Mouse (Mus musculus) lung, embryonic 14.5 days (tissue): ENCODE results near the gene Trim50. TPM values are rescaled to one million over a fixed set of nuclear protein-coding genes. Genes with fewer than 3 reads are reported as not detected.

Source experiments
- ATAC-seq: fragments of 200-750 bp; cut with Nextera tagmentation; 2 replicates; pipeline ENCODE4 v1.8.0; 2017; ENCODE audit warnings: mild to moderate bottlenecking, moderate TSS enrichment, moderate library complexity; ENCODE audit not compliant: insufficient read depth
- DNase-seq: peaks from one replicate; pipeline ENCODE4 v3.0.0-alpha.2; 2015
- H3K27ac ChIP-seq: fragments of 300-500 bp; sonication (generic); 2 replicates; pipeline ENCODE4 v1.5.1; 2014; ENCODE audit warnings: low read depth, mild to moderate bottlenecking, moderate library complexity
- H3K27me3 ChIP-seq: fragments of 300-500 bp; sonication (generic); 2 replicates; pipeline ENCODE4 v1.6.1; 2014; ENCODE audit warnings: low read length, control low read depth; ENCODE audit not compliant: insufficient read depth
- H3K36me3 ChIP-seq: fragments of 300-500 bp; sonication (generic); 2 replicates; pipeline ENCODE4 v1.6.1; 2014; ENCODE audit warnings: control low read depth; ENCODE audit not compliant: insufficient read depth
- H3K4me1 ChIP-seq: fragments of 300-500 bp; sonication (generic); 2 replicates; pipeline ENCODE4 v1.6.1; 2014; ENCODE audit warnings: antibody characterized with exemption, control low read depth; ENCODE audit not compliant: insufficient read depth
- H3K4me2 ChIP-seq: fragments of 300-500 bp; sonication (generic); 2 replicates; pipeline ENCODE4 v1.6.1; 2014; ENCODE audit warnings: mild to moderate bottlenecking
- H3K4me3 ChIP-seq: fragments of 300-500 bp; sonication (generic); 2 replicates; pipeline ENCODE4 v1.5.1; 2014; ENCODE audit warnings: low read depth, low read length
- H3K9ac ChIP-seq: fragments of 300-500 bp; sonication (generic); 2 replicates; pipeline ENCODE4 v1.6.1; 2014
- H3K9me3 ChIP-seq: fragments of 300-500 bp; sonication (generic); 2 replicates; pipeline ENCODE4 v1.6.1; 2016; ENCODE audit warnings: low read depth, low read length, control low read depth
- CTCF ChIP-seq: IDR thresholded peaks from 2 replicates; pipeline ENCODE4 v1.5.1; 2016; ENCODE audit warnings: antibody characterized with exemption, low read depth
- WGBS: fragments of 180-500 bp; shearing (Covaris S2); extraction: QIAGEN DNeasy Blood & Tissue Kit; methylation state at CpG from one replicate; pipeline ENCODE4 v1.1.7; 2014; 5-methylcytosine and 5-hydroxymethylcytosine counted together
- polyA plus RNA-seq: library from polyadenylated mRNA; unstranded; fragments of >200 nt; fragmentation: Nextera tagmentation; extraction: Ambion mirVana; gene quantifications from 2 replicates; pipeline ENCODE4 v1.2.1, GENCODE M21; 2014

Gene Trim50
- polyA plus RNA-seq, 1 experiment from 2014 or later = not detected

DNA sequence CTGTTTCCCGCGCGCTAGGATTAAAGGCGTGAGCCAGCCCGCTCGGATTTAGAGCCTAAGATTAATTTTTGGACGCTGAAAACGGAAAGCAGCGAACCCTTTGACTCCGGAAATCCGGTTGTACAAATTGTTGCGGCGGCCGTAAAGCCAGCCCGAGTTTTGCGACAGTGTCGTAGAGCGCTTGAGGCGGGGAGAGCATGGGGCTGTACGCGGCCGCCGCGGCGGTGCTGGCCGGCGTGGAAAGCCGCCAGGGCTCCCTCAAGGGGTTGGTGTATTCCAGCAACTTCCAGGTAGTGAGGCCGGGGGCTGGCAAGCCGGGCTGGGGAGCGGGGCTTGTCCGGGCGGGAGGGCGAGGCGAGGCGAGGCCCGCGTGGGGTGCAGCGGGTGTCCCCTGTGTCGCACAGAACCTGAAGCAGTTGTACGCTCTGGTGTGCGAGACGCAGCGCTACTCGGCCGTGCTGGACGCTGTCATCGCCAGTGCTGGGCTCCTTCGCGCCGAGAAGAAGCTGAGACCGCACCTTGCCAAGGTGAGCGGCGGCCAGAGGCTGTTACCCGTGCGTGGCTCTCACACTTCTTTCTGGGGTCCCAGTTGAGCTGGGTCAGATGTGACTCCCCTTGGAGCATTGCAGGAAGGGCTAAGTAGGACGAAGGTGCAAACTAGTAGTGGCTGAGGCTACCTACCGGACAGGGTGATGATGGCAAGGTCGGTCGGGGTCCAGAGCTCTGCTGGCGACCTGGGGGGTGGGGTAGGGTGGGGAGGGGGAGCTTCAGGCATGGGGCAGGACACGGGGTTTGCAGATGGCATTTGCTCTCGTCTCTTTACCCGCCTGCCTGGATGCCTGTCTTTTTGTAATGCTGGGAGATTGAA, 16.9 kb downstream of the Trim50 start, which contains the start of gene Nsun5:
Gene Nsun5, plus strand, starts transcription at position 167 of the 868 bp plus-strand sequence.
- H3K27me3 ChIP-seq = no peaks in the 10 kb centered on the region
- H3K9ac ChIP-seq = peak within 1 kb of the TSS; percentile 83
- 0 out of 2 replicates have a peak, but pooled peaks cover 5% of the 10 kb centered on the region for H3K4me1 ChIP-seq
- no peak for TF ChIP-seq CTCF
- peak within 1 kb of the TSS; percentile 92 for H3K4me3 ChIP-seq
- DNase-seq (peak; percentile 100), ATAC-seq (peak; percentile 77)
- H3K9me3 ChIP-seq = no peaks in the 10 kb centered on the region
- peak within 1 kb of the TSS; percentile 63 for H3K27ac ChIP-seq
- H3K36me3 ChIP-seq = peaks cover 36% of the 10 kb centered on the region
- WGBS = under 1% methylated on average over 64 of the region's 64 CpGs
- peak within 1 kb of the TSS; percentile 86 for H3K4me2 ChIP-seq

- H3K27me3 ChIP-seq = no peaks in the 10 kb centered on the region
- H3K9ac ChIP-seq = peak overlapping the region; percentile 83; the same call in 1 of the 2 replicates
- no peak overlapping the region for H3K4me2 ChIP-seq
- ATAC-seq = no peak
- no peak for DNase-seq
- no peak for TF ChIP-seq CTCF
- no peak overlapping the region for H3K4me3 ChIP-seq
- WGBS = 91% methylated on average over 13 of the region's 13 CpGs
- H3K9me3 ChIP-seq = no peaks in the 10 kb centered on the region
- no peak overlapping the region for H3K27ac ChIP-seq
- peaks cover 48% of the 10 kb centered on the region for H3K36me3 ChIP-seq
- H3K4me1 ChIP-seq = 0 out of 2 replicates have a peak, but pooled peaks cover 5% of the 10 kb centered on the region
These were observed 18.1 kb downstream of the Trim50 start for GRCm38 (mm10) chr5:135371195-135371594.

DNA sequence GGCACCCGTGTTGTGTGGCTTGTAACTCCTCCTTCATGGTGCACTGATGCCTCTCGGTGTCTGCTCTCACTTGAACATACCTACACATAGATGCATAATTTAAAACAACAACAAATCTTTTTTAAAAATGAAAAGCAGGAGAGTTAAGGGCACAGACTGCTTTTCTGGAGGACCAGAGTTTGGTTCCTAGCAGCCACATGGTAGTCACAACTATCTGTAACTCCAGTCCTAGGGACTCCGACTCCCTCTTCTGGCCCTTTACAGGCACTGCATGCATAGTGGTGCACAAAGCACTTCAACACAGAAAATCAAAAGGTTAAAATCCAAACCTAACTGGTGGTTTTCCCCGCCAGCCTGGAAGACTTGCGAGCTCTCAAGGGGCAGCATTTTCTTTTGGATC, 20.5 kb downstream of the Trim50 start:
- peaks cover 72% of the 10 kb centered on the region for H3K36me3 ChIP-seq
- no peak for DNase-seq
- WGBS = 95% methylated on average over 5 of the region's 5 CpGs
- H3K4me1 ChIP-seq = 0 out of 2 replicates have a peak, but pooled peaks cover 5% of the 10 kb centered on the region
- no peak overlapping the region for H3K9ac ChIP-seq
- H3K27ac ChIP-seq = no peak overlapping the region
- H3K4me3 ChIP-seq = no peak overlapping the region
- no peaks in the 10 kb centered on the region for H3K9me3 ChIP-seq
- TF ChIP-seq CTCF = no peak
- no peaks in the 10 kb centered on the region for H3K27me3 ChIP-seq
- H3K4me2 ChIP-seq = no peak overlapping the region
- no peak for ATAC-seq

DNA sequence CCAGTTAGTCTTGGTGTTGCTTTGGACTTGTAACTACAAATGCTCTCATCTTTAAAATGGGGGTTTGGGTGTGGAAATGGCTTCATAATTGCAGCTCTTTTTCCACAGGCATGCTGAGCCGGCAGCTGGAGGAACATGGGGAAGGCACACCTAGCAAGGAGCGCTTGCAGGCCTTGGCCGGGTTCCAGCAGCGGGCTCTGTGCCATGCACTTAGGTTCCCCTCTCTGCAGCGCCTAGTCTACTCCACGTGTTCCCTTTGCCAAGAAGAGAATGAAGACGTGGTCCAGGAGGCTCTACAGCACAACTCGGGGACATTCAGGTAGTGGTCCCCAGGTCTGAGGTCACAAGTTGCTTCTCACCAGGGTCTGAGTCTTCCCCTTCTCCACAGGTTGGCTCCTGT, 22.1 kb downstream of the Trim50 start:
- H3K4me2 ChIP-seq = no peak overlapping the region
- WGBS = 65% methylated on average over 8 of the region's 8 CpGs
- H3K4me3 ChIP-seq = no peak overlapping the region
- H3K27me3 ChIP-seq = no peaks in the 10 kb centered on the region
- H3K9me3 ChIP-seq = no peaks in the 10 kb centered on the region
- no peak overlapping the region for H3K9ac ChIP-seq
- no peak for TF ChIP-seq CTCF
- H3K27ac ChIP-seq = no peak overlapping the region
- ATAC-seq (no peak), DNase-seq (peak; percentile 57)
- peaks cover 88% of the 10 kb centered on the region for H3K36me3 ChIP-seq
- 0 out of 2 replicates have a peak, but pooled peaks cover 5% of the 10 kb centered on the region for H3K4me1 ChIP-seq

DNA sequence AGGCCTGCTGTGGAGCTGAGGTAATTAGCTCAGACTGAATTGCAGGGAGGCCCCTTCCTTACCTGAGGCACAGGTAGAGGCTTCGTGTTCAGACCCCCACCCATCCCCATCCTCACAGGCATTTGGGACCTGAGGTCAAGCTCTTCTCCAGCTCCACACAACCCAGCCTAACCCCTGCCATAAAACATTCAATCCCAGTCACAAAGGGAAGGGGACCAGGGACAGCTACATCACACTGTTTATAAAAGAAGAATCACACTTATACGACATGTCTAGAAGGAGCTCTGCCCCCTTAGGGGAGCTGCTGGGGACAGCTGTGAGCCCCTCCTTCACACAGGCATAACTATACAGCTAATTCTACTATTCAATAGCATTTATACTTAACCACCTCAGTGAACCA, 23.2 kb downstream of the Trim50 start:
- Histone ChIP-seq H3K9me3 (no peaks in the 10 kb centered on the region), H3K27ac (no peak overlapping the region), H3K4me2 (no peak overlapping the region), H3K27me3 (no peaks in the 10 kb centered on the region), H3K36me3 (peaks cover 99% of the 10 kb centered on the region), H3K4me3 (no peak overlapping the region), H3K4me1 (no peaks in the 10 kb centered on the region), H3K9ac (no peak overlapping the region)
- ATAC-seq (no peak), DNase-seq (no peak)
- WGBS = 53% methylated on average over 2 of the region's 2 CpGs
- no peak for TF ChIP-seq CTCF

DNA sequence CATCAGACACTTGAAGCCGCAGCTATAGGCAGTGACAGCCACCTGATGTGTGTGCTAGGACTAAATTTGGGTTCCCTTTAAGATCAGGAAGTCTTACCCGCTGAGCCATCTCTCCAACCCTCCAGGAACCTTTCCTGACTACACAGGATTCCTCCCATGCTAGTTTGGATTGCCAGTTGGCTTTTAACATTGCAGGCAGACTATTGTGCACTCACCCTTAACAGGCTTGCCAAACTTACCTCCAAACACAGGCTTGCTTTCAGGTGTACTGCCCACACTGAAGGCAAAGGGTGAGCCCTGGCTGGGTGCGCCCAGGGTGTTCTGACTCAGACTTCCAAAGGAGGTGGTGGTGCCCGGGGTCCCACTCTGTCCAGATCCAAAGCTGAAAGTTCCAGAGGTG, 27.6 kb downstream of the Trim50 start:
- H3K4me3 ChIP-seq = no peak overlapping the region
- WGBS = 92% methylated on average over 4 of the region's 4 CpGs
- H3K36me3 ChIP-seq = peaks cover 100% of the 10 kb centered on the region
- H3K9me3 ChIP-seq = no peaks in the 10 kb centered on the region
- no peak overlapping the region for H3K27ac ChIP-seq
- no peaks in the 10 kb centered on the region for H3K27me3 ChIP-seq
- H3K9ac ChIP-seq = no peak overlapping the region
- H3K4me1 ChIP-seq = no peaks in the 10 kb centered on the region
- TF ChIP-seq CTCF = no peak
- DNase-seq = no peak
- H3K4me2 ChIP-seq = no peak overlapping the region
- no peak for ATAC-seq

DNA sequence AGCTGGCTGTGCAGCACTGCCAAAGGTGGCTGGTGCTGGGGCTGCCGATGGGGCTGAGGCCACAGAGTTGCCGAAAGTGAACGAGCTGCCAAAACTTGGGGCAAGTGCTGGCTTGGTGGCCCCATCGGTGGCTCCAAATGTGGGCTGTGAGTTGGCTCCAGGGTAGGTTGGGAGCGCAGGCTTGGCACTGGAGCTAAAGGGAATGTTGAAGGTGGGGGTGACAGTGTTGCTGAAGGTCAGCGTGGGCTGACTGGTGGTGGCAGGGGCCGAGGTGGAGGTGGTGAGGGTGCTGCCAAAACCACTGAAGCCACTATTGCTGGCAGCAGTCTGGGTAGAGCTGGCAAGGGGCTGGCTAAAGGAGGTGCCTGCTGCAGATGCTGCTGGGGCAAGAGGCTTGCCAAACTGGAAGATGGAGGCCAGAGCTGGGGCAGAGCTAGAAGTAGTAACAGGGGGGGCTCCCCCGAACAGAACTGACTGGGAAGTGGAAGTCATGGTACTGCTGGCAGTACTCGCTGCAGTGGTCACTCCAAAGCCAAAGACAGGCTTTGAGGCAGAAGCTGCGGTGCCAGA, 28.3 kb downstream of the Trim50 start:
- Histone ChIP-seq H3K36me3 (peaks cover 97% of the 10 kb centered on the region), H3K27ac (no peak overlapping the region), H3K4me3 (no peak overlapping the region), H3K27me3 (no peaks in the 10 kb centered on the region), H3K4me2 (no peak overlapping the region), H3K9me3 (no peaks in the 10 kb centered on the region), H3K9ac (no peak overlapping the region), H3K4me1 (no peaks in the 10 kb centered on the region)
- DNase-seq (no peak), ATAC-seq (no peak)
- TF ChIP-seq CTCF = no peak
- WGBS = 88% methylated on average over 10 of the region's 10 CpGs
